Mouse (Mus musculus) embryonic fibroblast, embryonic 13.5 days (primary cell): ENCODE measurements at regions not wholly inside any gene's neighbourhood (a gene's known extent, or its start where the extent isn't known, plus 50 kb on each side); places are given as distances from the start of the nearest gene placed in this dataset.

ENCODE experiments used
- H3K27ac ChIP-seq: 2 replicates; pipeline ENCODE4 v1.5.1; 2012; ENCODE audit warnings: low read length, control low read depth, inconsistent platforms; ENCODE audit not compliant: insufficient read depth
- H3K4me1 ChIP-seq: 2 replicates; pipeline ENCODE4 v1.6.1; 2011; ENCODE audit warnings: low read length; ENCODE audit not compliant: control insufficient read depth, insufficient read depth
- H3K4me3 ChIP-seq: 2 replicates; pipeline ENCODE4 v1.5.1; 2011; ENCODE audit warnings: mild to moderate bottlenecking, control low read depth, low read length; ENCODE audit not compliant: insufficient read depth
- CTCF ChIP-seq: IDR thresholded peaks from 2 replicates; pipeline ENCODE4 v1.5.1; 2011; ENCODE audit warnings: mild to moderate bottlenecking, control low read depth, low read length, moderate library complexity, borderline replicate concordance; ENCODE audit not compliant: insufficient read depth
- POLR2A ChIP-seq: IDR thresholded peaks from 2 replicates; pipeline ENCODE4 v1.6.1; 2011; ENCODE audit warnings: low read depth, mild to moderate bottlenecking, control low read depth, low read length, moderate library complexity

- Histone ChIP-seq H3K4me1 (no peaks in the 10 kb centered on the region), H3K4me3 (no peak overlapping the region), H3K27ac (no peak overlapping the region)
- no peak for TF ChIP-seq CTCF
- TF ChIP-seq POLR2A: no peak
These were observed 418.0 kb upstream of the 9430069I07Rik start for GRCm38 (mm10) chr15:34775714-34776113.

- Histone ChIP-seq H3K4me1 (no peaks in the 10 kb centered on the region), H3K4me3 (no peak overlapping the region), H3K27ac (no peak overlapping the region)
- TF ChIP-seq CTCF (no peak), POLR2A (no peak)
These were observed 394.1 kb upstream of the 9430069I07Rik start for GRCm38 (mm10) chr15:34751746-34752145.

- Histone ChIP-seq H3K4me3 (no peak overlapping the region), H3K4me1 (no peaks in the 10 kb centered on the region; the same call in 1 of the 2 replicates), H3K27ac (no peak overlapping the region)
- no peak for TF ChIP-seq CTCF
- TF ChIP-seq POLR2A: no peak
These were observed 393.3 kb upstream of the 9430069I07Rik start for GRCm38 (mm10) chr15:34751021-34751420.

- H3K4me1 ChIP-seq: no peaks in the 10 kb centered on the region; the same call in none of the 2 replicates
- peak overlapping the region; percentile 54 for H3K27ac ChIP-seq
- TF ChIP-seq POLR2A: no peak
- no peak overlapping the region for H3K4me3 ChIP-seq
These were observed 389.4 kb upstream of the 9430069I07Rik start for GRCm38 (mm10) chr15:34747111-34747510.

GRCm38 (mm10) chr15:34743130-34743782 is 385.6 kb upstream of the 9430069I07Rik start:
- H3K4me1 ChIP-seq: no peaks in the 10 kb centered on the region; the same call in none of the 2 replicates
- H3K4me3 ChIP-seq: no peak overlapping the region
- peak; percentile 61; the same call in 1 of the 2 replicates for TF ChIP-seq CTCF
- TF ChIP-seq POLR2A: no peak
- H3K27ac ChIP-seq: no peak overlapping the region

GRCm38 (mm10) chr15:34741488-34741887 is 383.8 kb upstream of the 9430069I07Rik start:
- Histone ChIP-seq H3K4me3 (no peak overlapping the region), H3K27ac (no peak overlapping the region; the same call in 1 of the 2 replicates), H3K4me1 (no peaks in the 10 kb centered on the region; the same call in none of the 2 replicates)
- no peak for TF ChIP-seq POLR2A
- TF ChIP-seq CTCF: no peak
